10 mouse cellular contexts compared by ENCODE assay signal in the genomic region with DNA sequence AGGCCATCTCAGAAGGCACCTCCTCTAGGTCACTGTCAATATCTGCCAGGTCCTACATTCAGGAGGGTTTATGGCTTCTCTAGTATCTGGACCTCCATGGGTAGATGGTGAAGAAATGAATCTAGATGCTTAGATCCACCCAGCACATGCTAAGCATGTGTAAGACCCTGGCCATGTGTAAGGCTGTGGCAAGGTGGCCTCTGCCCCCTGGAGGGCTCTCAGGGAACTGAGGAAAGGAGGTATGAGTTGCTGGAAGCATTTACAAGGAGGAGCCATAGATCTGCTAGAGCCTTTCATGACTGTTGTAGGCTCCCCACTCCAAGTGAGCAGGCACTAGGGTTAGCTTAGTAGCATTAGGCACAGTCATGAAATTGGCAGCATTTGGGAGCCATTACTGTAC.
DNase-seq lines count a peak whose midpoint lies in the region; ATAC-seq and TF ChIP-seq lines count a peak whose summit lies in the region.
"Had no signal": no experiment of that assay in that cellular context is flagged by ENCODE, and none has a peak within 500 bp of the region (broad histone marks: within the 10 kb centered on the region; RNA-seq: fewer than 3 reads in every experiment).

No protein-coding gene starts in this region.

- no peak for TF ChIP-seq EP300 in liver, embryonic 14.5 days (IDR thresholded peaks at IDR 0.05; ENCODE audit: low read depth)

- no peak overlapping the region for H3K9ac ChIP-seq in heart, embryonic 12.5 days
- no peak overlapping the region for H3K9ac ChIP-seq in liver, embryonic 14.5 days (replicated peaks)
- H3K9ac ChIP-seq: embryonic facial prominence, embryonic 13.5 days had no signal

- no peak overlapping the region for H3K27ac ChIP-seq in heart, embryonic 12.5 days (ENCODE audit: poor library complexity, severe bottlenecking)
- H3K27ac ChIP-seq in liver, embryonic 14.5 days: no peak overlapping the region
- H3K27ac ChIP-seq: embryonic facial prominence, embryonic 13.5 days had no signal

- H3K4me2 ChIP-seq in heart, embryonic 12.5 days: no peak overlapping the region
- H3K4me2 ChIP-seq in liver, embryonic 14.5 days (ENCODE audit: low read depth): no peak overlapping the region
- H3K4me2 ChIP-seq: embryonic facial prominence, embryonic 13.5 days had no signal

- no peak for ATAC-seq in heart, embryonic 12.5 days (ENCODE audit: insufficient number of reproducible peaks, low FRiP score)
- no peak for ATAC-seq in liver, embryonic 14.5 days (ENCODE audit: insufficient read depth)
- ATAC-seq: Patski had no signal

- no peak overlapping the region for H3K4me3 ChIP-seq in heart, embryonic 12.5 days
- H3K4me3 ChIP-seq in liver, embryonic 14.5 days (ENCODE audit: insufficient read depth in 1 of 2, low read depth in 2 of 2, low read length in 2 of 2): no peak overlapping the region
- H3K4me3 ChIP-seq: embryonic facial prominence, embryonic 13.5 days had no signal

- peaks cover 9% of the 10 kb centered on the region; the same call in 1 of the 2 replicates for H3K4me1 ChIP-seq in heart, embryonic 12.5 days (replicated peaks)
- no peaks in the 10 kb centered on the region for H3K4me1 ChIP-seq in liver, embryonic 14.5 days (replicated peaks; ENCODE audit: control insufficient read depth in 2 of 2, insufficient read depth in 2 of 2, low read length in 1 of 2)

- peak; percentile 45 for TF ChIP-seq CTCF in liver, embryonic 14.5 days (IDR thresholded peaks at IDR 0.05; ENCODE audit: low read depth)

- peaks cover 98% of the 10 kb centered on the region for H3K27me3 ChIP-seq in heart, embryonic 12.5 days (replicated peaks)
- H3K27me3 ChIP-seq in liver, embryonic 14.5 days (ENCODE audit: control insufficient read depth, insufficient read depth, low read length): no peaks in the 10 kb centered on the region
- H3K27me3 ChIP-seq: Patski had no signal

- peak; percentile 49 to 61 for DNase-seq in heart, postnatal 10 days
- peak; percentile 41 for DNase-seq in 3T3-L1 (ENCODE audit: low read depth, low spot score)
- DNase-seq in brain, adult 2 months (ENCODE audit: low read depth, low spot score): peak; percentile 22
- no peak for DNase-seq in liver, embryonic 14.5 days (ENCODE audit: low read depth in 3 of 3, low spot score in 3 of 3)
- no peak for DNase-seq in urinary bladder, postnatal 10 days (ENCODE audit: low spot score)
- DNase-seq in layer of hippocampus, postnatal 14 days (ENCODE audit: low spot score in 2 of 2): no peak
- no peak for DNase-seq in urinary bladder, adult 2 months (ENCODE audit: low spot score)

- H3K36me3 ChIP-seq in heart, embryonic 12.5 days: no peaks in the 10 kb centered on the region
- H3K36me3 ChIP-seq in liver, embryonic 14.5 days (replicated peaks; ENCODE audit: control insufficient read depth, insufficient read depth, low read depth): no peaks in the 10 kb centered on the region
- H3K36me3 ChIP-seq: embryonic facial prominence, embryonic 13.5 days had no signal

- H3K9me3 ChIP-seq in heart, embryonic 12.5 days (replicated peaks): no peaks in the 10 kb centered on the region
- H3K9me3 ChIP-seq in liver, embryonic 14.5 days (ENCODE audit: control insufficient read depth, low read length): no peaks in the 10 kb centered on the region
- H3K9me3 ChIP-seq: embryonic facial prominence, embryonic 13.5 days had no signal

- intact Hi-C loops in heart, postnatal 10 days (cut with DNase I): no loop called here

Comparison
In these comparisons a context has a peak if more than half of its experiments do, and no peak if none do; other contexts are left out.
1. DNase-seq: peak in heart, postnatal 10 days (2 of 2), 3T3-L1 (single experiment) and brain, adult 2 months (single experiment); none in liver, embryonic 14.5 days (0 of 3), urinary bladder, postnatal 10 days (single experiment), layer of hippocampus, postnatal 14 days (0 of 2) and urinary bladder, adult 2 months (single experiment).